Mouse (Mus musculus) erythroblast, embryonic 14.5 days (primary cell): ENCODE measurements around the gene Serpini2.

Experiments used
- GATA1 ChIP-seq: IDR thresholded peaks from 2 replicates; pipeline ENCODE4 v1.6.1; 2012; ENCODE audit warnings: low read length, inconsistent platforms, mixed read lengths
- TAL1 ChIP-seq: IDR thresholded peaks from 3 replicates; pipeline ENCODE4 v1.6.1; 2012; ENCODE audit warnings: low read length, inconsistent platforms, mixed read lengths

- TF ChIP-seq GATA1 (no peak), TAL1 (no peak)
Observed at GRCm38 (mm10) chr3:75305584-75305983, 35.7 kb upstream of the Serpini2 start.
